Mouse (Mus musculus): ENCODE measurements around the gene Osbpl3. TPM values are rescaled to one million over a fixed set of nuclear protein-coding genes. Genes with fewer than 3 reads are reported as not detected.
A peak's percentile ranks its signal among the peaks of the same experiment; 100 is the strongest.

The Osbpl3 gene
- polyA plus RNA-seq, 1 experiment: 26.1 TPM

GRCm38 (mm10) chr6:50334846-50335821 lies 120.9 kb downstream of the Osbpl3 start:
- no peak for TF ChIP-seq CTCF (IDR thresholded peaks at IDR 0.05; ENCODE audit: extremely low read depth, insufficient read depth, low read length)
- no peak for TF ChIP-seq POLR2A (IDR thresholded peaks at IDR 0.05; ENCODE audit: extremely low read depth, insufficient read depth, low read length)

GRCm38 (mm10) chr6:50333346-50333745 lies 122.7 kb downstream of the Osbpl3 start:
- Histone ChIP-seq H3K4me3 (ENCODE audit: insufficient read depth, low read length) (no peak overlapping the region), H3K27ac (ENCODE audit: insufficient read depth, low read length) (no peak overlapping the region), H3K4me1 (ENCODE audit: control insufficient read depth, insufficient read depth, low read length) (peaks cover 2% of the 10 kb centered on the region; the same call in 1 of the 2 replicates)
- no peak for TF ChIP-seq CTCF (IDR thresholded peaks at IDR 0.05; ENCODE audit: extremely low read depth, insufficient read depth, low read length)
- TF ChIP-seq POLR2A (IDR thresholded peaks at IDR 0.05; ENCODE audit: extremely low read depth, insufficient read depth, low read length): no peak

More at GRCm38 (mm10) chr6:50334846-50335821, 120.9 kb downstream of the Osbpl3 start:
- Histone ChIP-seq H3K4me3 (ENCODE audit: insufficient read depth, low read length) (no peak overlapping the region), H3K27ac (ENCODE audit: insufficient read depth, low read length) (no peak overlapping the region), H3K4me1 (ENCODE audit: control insufficient read depth, insufficient read depth, low read length) (peaks cover 2% of the 10 kb centered on the region; the same call in 1 of the 2 replicates)

GRCm38 (mm10) chr6:50331477-50331876 lies 124.5 kb downstream of the Osbpl3 start:
- H3K27ac ChIP-seq (ENCODE audit: insufficient read depth, low read length): no peak overlapping the region
- TF ChIP-seq POLR2A (IDR thresholded peaks at IDR 0.05; ENCODE audit: extremely low read depth, insufficient read depth, low read length) (no peak), CTCF (IDR thresholded peaks at IDR 0.05; ENCODE audit: extremely low read depth, insufficient read depth, low read length) (no peak)
- no peak overlapping the region for H3K4me3 ChIP-seq (ENCODE audit: insufficient read depth, low read length)
- H3K4me1 ChIP-seq (ENCODE audit: control insufficient read depth, insufficient read depth, low read length): no peaks in the 10 kb centered on the region; the same call in 1 of the 2 replicates

GRCm38 (mm10) chr6:50329380-50329779 lies 126.6 kb downstream of the Osbpl3 start:
- Histone ChIP-seq H3K27ac (ENCODE audit: insufficient read depth, low read length) (no peak overlapping the region), H3K4me1 (ENCODE audit: control insufficient read depth, insufficient read depth, low read length) (no peaks in the 10 kb centered on the region; the same call in 1 of the 2 replicates), H3K4me3 (ENCODE audit: insufficient read depth, low read length) (no peak overlapping the region)
- TF ChIP-seq POLR2A (IDR thresholded peaks at IDR 0.05; ENCODE audit: extremely low read depth, insufficient read depth, low read length) (no peak), CTCF (IDR thresholded peaks at IDR 0.05; ENCODE audit: extremely low read depth, insufficient read depth, low read length) (no peak)

GRCm38 (mm10) chr6:50328901-50329300 lies 127.1 kb downstream of the Osbpl3 start:
- TF ChIP-seq POLR2A (IDR thresholded peaks at IDR 0.05; ENCODE audit: extremely low read depth, insufficient read depth, low read length) (no peak), CTCF (IDR thresholded peaks at IDR 0.05; ENCODE audit: extremely low read depth, insufficient read depth, low read length) (no peak)
- Histone ChIP-seq H3K4me3 (ENCODE audit: insufficient read depth, low read length) (no peak overlapping the region), H3K27ac (ENCODE audit: insufficient read depth, low read length) (no peak overlapping the region), H3K4me1 (ENCODE audit: control insufficient read depth, insufficient read depth, low read length) (no peaks in the 10 kb centered on the region; the same call in 1 of the 2 replicates)

GRCm38 (mm10) chr6:50326192-50326591 lies 129.8 kb downstream of the Osbpl3 start:
- Histone ChIP-seq H3K4me3 (ENCODE audit: insufficient read depth, low read length) (no peak overlapping the region), H3K4me1 (ENCODE audit: control insufficient read depth, insufficient read depth, low read length) (peaks cover 4% of the 10 kb centered on the region), H3K27ac (ENCODE audit: insufficient read depth, low read length) (no peak overlapping the region)
- TF ChIP-seq CTCF (IDR thresholded peaks at IDR 0.05; ENCODE audit: extremely low read depth, insufficient read depth, low read length) (no peak), POLR2A (IDR thresholded peaks at IDR 0.05; ENCODE audit: extremely low read depth, insufficient read depth, low read length) (no peak)

- Histone ChIP-seq H3K4me3 (ENCODE audit: insufficient read depth, low read length) (no peak overlapping the region), H3K27ac (ENCODE audit: insufficient read depth, low read length) (no peak overlapping the region), H3K4me1 (ENCODE audit: control insufficient read depth, insufficient read depth, low read length) (peaks cover 4% of the 10 kb centered on the region)
- TF ChIP-seq CTCF (IDR thresholded peaks at IDR 0.05; ENCODE audit: extremely low read depth, insufficient read depth, low read length): no peak
- no peak for TF ChIP-seq POLR2A (IDR thresholded peaks at IDR 0.05; ENCODE audit: extremely low read depth, insufficient read depth, low read length)
Measured at GRCm38 (mm10) chr6:50325485-50325884, 130.5 kb downstream of the Osbpl3 start.

GRCm38 (mm10) chr6:50322631-50323030 lies 133.4 kb downstream of the Osbpl3 start:
- peaks cover 17% of the 10 kb centered on the region for H3K4me1 ChIP-seq (ENCODE audit: control insufficient read depth, insufficient read depth, low read length)
- H3K27ac ChIP-seq (ENCODE audit: insufficient read depth, low read length): peak overlapping the region; percentile 96
- H3K4me3 ChIP-seq (ENCODE audit: insufficient read depth, low read length): no peak overlapping the region
- TF ChIP-seq POLR2A (IDR thresholded peaks at IDR 0.05; ENCODE audit: extremely low read depth, insufficient read depth, low read length) (no peak), CTCF (IDR thresholded peaks at IDR 0.05; ENCODE audit: extremely low read depth, insufficient read depth, low read length) (no peak)

GRCm38 (mm10) chr6:50321739-50322138 lies 134.3 kb downstream of the Osbpl3 start:
- H3K27ac ChIP-seq (ENCODE audit: insufficient read depth, low read length): no peak overlapping the region
- no peak overlapping the region for H3K4me3 ChIP-seq (ENCODE audit: insufficient read depth, low read length)
- TF ChIP-seq CTCF (IDR thresholded peaks at IDR 0.05; ENCODE audit: extremely low read depth, insufficient read depth, low read length): no peak
- no peak for TF ChIP-seq POLR2A (IDR thresholded peaks at IDR 0.05; ENCODE audit: extremely low read depth, insufficient read depth, low read length)
- peaks cover 20% of the 10 kb centered on the region for H3K4me1 ChIP-seq (ENCODE audit: control insufficient read depth, insufficient read depth, low read length)

All from cortical plate, adult 2 months (tissue).